Mouse (Mus musculus) intestine, embryonic 14.5 days (tissue): ENCODE data around the gene Pink1. TPM values are rescaled to one million over a fixed set of nuclear protein-coding genes. Genes with fewer than 3 reads are reported as not detected.

Experiments used
- ATAC-seq: fragments of 200-750 bp; cut with Nextera tagmentation; replicated peaks from 2 replicates; pipeline ENCODE4 v1.8.0; 2017; ENCODE audit warnings: low read depth, moderate number of reproducible peaks, moderate TSS enrichment, moderate library complexity; ENCODE audit not compliant: low FRiP score, low TSS enrichment
- DNase-seq: peaks from one replicate; pipeline ENCODE4 v3.0.0-alpha.2; 2018; ENCODE audit warnings: low spot score
- H3K27ac ChIP-seq: fragments of 300-500 bp; sonication (generic); 2 replicates; pipeline ENCODE4 v1.5.1; 2014; ENCODE audit warnings: low read depth, mild to moderate bottlenecking, control low read depth
- H3K27me3 ChIP-seq: fragments of 300-500 bp; sonication (generic); replicated peaks from 2 replicates; pipeline ENCODE4 v1.6.1; 2014; ENCODE audit warnings: low read length, control low read depth; ENCODE audit not compliant: control insufficient read depth, insufficient read depth
- H3K36me3 ChIP-seq: fragments of 300-500 bp; sonication (generic); 2 replicates; pipeline ENCODE4 v1.6.1; 2014; ENCODE audit warnings: low read length, control low read depth; ENCODE audit not compliant: control insufficient read depth, insufficient read depth
- H3K4me1 ChIP-seq: fragments of 300-500 bp; sonication (generic); replicated peaks from 2 replicates; pipeline ENCODE4 v1.6.1; 2014; ENCODE audit warnings: low read length, control low read depth, mixed read lengths; ENCODE audit not compliant: control insufficient read depth, insufficient read depth
- H3K4me2 ChIP-seq: fragments of 300-500 bp; sonication (generic); 2 replicates; pipeline ENCODE4 v1.6.1; 2014; ENCODE audit warnings: low read length
- H3K4me3 ChIP-seq: fragments of 300-500 bp; sonication (generic); 2 replicates; pipeline ENCODE4 v1.5.1; 2014; ENCODE audit warnings: low read depth, low read length, control low read depth, mixed read lengths
- H3K9ac ChIP-seq: fragments of 300-500 bp; sonication (generic); 2 replicates; pipeline ENCODE4 v1.6.1; 2014; ENCODE audit warnings: mild to moderate bottlenecking, low read length
- H3K9me3 ChIP-seq: fragments of 300-500 bp; sonication (generic); 2 replicates; pipeline ENCODE4 v1.6.1; 2016; ENCODE audit warnings: low read length, control low read depth; ENCODE audit not compliant: control insufficient read depth
- WGBS: fragments of 180-500 bp; shearing (Covaris S2); extraction: QIAGEN DNeasy Blood & Tissue Kit; methylation state at CpG from one replicate; pipeline ENCODE4 v1.1.7; 2014; 5-methylcytosine and 5-hydroxymethylcytosine counted together
- polyA plus RNA-seq: library from polyadenylated mRNA; unstranded; fragments of >200 nt; fragmentation: Nextera tagmentation; extraction: Ambion mirVana; gene quantifications from 2 replicates; pipeline ENCODE4 v1.2.1, GENCODE M21; 2014

The Pink1 gene
- 19.3 and 20.5 TPM in 2 replicates for polyA plus RNA-seq

DNA sequence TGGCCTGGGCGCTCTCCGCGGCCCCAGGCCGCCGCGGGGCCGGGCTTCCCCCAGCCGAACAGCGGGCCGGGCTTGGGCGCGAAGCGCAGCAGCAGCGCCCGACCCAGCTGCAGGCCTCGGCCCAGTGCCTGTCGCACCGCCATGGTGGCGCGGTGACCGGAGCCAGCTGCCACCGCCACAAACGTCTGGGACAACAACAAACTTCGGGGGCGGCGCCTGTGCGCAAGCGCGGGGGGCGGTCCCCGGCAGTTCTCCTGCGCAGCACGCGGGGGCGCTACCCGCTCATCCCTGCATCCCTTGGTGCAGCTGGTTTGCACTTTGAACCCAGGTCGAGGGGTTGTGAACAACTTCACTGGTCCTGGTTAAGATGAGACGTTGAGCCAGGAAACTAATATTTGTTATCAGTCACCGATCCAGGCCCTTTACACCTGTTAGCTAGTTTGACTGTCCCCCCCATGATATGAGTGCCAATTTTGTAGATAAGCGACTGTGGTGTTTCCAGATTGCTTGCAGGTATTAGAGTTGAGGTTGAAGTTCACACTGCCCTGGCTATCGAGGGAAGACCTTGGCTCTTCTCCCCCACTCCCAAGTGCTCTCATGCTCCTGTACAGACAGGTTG lies at the start of gene Pink1:
Gene Pink1, minus strand, starts transcription at position 231 of the 619 bp plus-strand sequence.
- no peaks in the 10 kb centered on the region for H3K9me3 ChIP-seq
- peak within 1 kb of the TSS; percentile 89 for H3K9ac ChIP-seq
- ATAC-seq (peak; percentile 72), DNase-seq (peak; percentile 95)
- peak within 1 kb of the TSS; percentile 94 for H3K27ac ChIP-seq
- H3K4me3 ChIP-seq = peak within 1 kb of the TSS; percentile 81
- peaks cover 9% of the 10 kb centered on the region for H3K4me1 ChIP-seq
- H3K36me3 ChIP-seq = no peaks in the 10 kb centered on the region
- 4% methylated on average over 41 of the region's 41 CpGs for WGBS
- no peaks in the 10 kb centered on the region for H3K27me3 ChIP-seq
- H3K4me2 ChIP-seq = peak within 1 kb of the TSS; percentile 45

DNA sequence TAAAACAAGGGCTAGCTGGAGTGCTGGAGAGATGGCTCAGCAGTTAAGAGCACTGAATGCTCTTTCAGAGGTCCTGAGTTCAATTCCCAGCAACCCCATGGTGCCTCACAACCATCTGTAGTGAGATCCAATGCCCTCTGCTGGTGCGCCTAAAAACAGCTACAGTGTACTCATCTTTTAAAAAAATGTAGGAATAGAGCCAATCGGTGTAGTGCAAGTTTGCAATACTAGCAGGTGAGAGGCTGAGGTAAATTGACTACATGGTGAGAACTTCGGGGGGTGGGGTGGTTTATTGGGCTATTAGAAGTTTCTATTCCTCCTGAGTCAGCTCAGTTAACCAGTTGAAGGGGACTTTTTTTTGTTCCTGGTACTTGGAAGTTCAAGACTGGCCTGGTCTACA lies 49.0 kb upstream of the Pink1 start:
- Histone ChIP-seq H3K27me3 (peaks cover 3% of the 10 kb centered on the region; the same call in 1 of the 2 replicates), H3K27ac (no peak overlapping the region), H3K36me3 (no peaks in the 10 kb centered on the region), H3K9me3 (no peaks in the 10 kb centered on the region), H3K4me1 (no peaks in the 10 kb centered on the region), H3K4me3 (no peak overlapping the region), H3K4me2 (no peak overlapping the region), H3K9ac (no peak overlapping the region)
- 72% methylated on average over 3 of the region's 3 CpGs for WGBS
- no peak for ATAC-seq
- no peak for DNase-seq

DNA sequence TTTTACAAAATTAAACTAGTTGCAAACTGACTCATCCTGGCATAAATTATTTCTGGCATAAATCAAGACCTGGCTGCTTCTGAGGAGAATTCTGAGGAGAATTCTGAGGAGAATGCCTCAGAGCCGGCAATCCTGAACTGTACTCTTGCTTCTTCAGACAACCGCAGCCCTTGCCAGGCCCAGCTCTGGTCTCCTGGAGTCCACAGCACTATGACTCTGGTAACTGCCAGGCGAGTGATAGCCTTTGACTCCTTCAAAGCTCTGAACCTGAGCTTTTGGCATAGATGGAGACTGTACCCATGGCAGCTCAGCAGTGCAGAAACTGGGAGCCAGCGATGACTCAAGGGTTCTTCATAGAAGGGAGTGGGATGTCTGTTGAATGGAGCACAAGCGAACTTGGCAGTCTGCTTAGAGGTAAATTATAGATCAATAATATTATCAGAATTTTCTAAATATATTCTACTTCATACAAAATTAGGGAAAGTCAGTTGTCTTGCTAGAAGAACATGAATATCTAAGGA lies 44.9 kb upstream of the Pink1 start:
- Histone ChIP-seq H3K9me3 (no peaks in the 10 kb centered on the region), H3K4me3 (no peak overlapping the region), H3K4me2 (no peak overlapping the region), H3K27ac (no peak overlapping the region), H3K27me3 (no peaks in the 10 kb centered on the region), H3K9ac (no peak overlapping the region), H3K4me1 (0 out of 2 replicates have a peak, but pooled peaks cover 3% of the 10 kb centered on the region), H3K36me3 (no peaks in the 10 kb centered on the region)
- DNase-seq = no peak
- ATAC-seq = no peak
- WGBS = 80% methylated on average over 5 of the region's 5 CpGs

DNA sequence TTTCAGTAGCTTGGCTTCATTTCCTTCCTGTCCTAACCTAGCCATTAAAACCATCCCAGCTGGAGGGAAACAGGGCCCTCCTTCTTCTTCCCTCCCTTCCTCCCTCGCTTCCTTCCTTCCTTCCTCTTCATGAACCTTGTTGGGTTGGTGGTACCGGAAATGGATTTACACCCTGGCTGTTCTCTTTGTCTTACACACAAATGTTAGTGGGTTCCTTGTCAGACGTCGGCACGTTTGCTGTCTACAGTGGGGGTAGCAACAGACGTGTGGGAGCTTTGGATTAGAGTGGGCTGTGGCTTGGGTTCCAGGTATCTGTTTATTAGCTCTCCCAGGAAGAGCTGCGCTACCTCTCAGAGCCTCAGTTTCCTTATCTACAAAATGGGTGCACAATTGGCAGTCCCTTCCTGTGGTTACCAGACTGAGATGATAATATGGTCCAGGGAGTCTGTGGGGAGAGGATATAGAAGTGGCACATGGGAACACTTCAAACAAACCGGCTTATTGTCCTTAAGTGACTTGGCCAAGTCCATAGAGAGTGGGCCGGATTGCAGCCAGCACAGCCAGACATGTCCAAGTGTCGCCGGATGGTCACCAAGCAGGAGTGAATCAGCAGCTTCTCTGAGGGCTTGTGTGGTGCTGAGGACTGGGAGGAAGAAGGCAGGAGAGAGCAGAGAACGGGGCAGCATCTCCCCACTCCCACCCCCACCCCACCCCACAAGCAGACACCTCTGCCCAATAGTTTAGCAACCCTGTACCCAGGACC lies 42.6 kb upstream of the Pink1 start:
- Histone ChIP-seq H3K9me3 (no peaks in the 10 kb centered on the region), H3K9ac (no peak overlapping the region), H3K4me2 (no peak overlapping the region; the same call in 1 of the 2 replicates), H3K4me1 (0 out of 2 replicates have a peak, but pooled peaks cover 3% of the 10 kb centered on the region), H3K27ac (no peak overlapping the region), H3K36me3 (no peaks in the 10 kb centered on the region), H3K27me3 (no peaks in the 10 kb centered on the region), H3K4me3 (no peak overlapping the region)
- DNase-seq = no peak
- WGBS = 86% methylated on average over 12 of the region's 12 CpGs
- no peak for ATAC-seq

DNA sequence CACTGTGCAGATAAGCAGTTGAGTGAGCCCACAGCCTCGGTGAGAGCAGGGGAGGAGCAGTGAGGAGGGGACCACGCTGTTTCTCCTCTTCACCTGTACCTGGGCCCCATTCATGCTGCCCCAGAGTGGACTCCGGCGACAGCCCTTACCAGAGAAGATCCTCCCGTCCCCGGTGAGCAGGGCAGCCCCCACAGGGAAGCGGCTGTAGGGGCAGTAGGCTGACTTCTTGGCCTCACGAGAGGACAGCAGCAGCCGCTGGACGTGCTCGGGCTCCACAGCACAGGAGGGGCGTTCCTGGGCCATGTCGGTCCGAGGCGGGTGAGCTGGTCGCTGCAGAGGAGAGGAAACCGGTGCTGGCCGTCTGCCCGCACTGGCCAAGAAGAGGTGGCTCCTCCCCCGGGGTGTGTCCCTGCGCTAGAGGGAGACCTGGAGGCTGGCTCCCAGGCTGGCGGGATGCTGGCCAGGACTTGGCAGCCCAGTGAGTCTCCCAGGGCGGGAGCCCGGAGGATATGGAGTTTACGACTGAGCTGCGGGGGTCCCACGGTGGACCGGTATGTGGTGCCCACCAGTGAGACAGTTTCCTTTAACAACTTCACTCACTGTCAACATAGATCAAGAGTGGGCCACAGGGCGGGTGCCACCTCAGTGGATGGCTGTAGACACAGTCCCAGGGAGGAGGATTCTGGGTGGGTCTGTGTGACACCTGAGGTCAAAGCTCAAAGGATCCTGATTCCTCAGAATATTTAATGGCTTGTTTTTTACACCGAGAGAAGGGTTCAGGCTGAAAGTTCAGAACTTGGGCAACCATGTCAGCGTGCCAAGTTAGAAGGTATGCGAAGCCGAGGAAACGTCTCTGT lies 41.8 kb upstream of the Pink1 start, which contains the start of gene Cda:
Gene Cda, minus strand, starts transcription at position 352 of the 857 bp plus-strand sequence.
- ATAC-seq (peak; percentile 89), DNase-seq (peak; percentile 82)
- Histone ChIP-seq H3K27ac (no peak within 1 kb of the TSS), H3K4me2 (peak within 1 kb of the TSS; percentile 65), H3K36me3 (no peaks in the 10 kb centered on the region), H3K4me3 (peak within 1 kb of the TSS; percentile 29), H3K4me1 (0 out of 2 replicates have a peak, but pooled peaks cover 3% of the 10 kb centered on the region), H3K27me3 (no peaks in the 10 kb centered on the region), H3K9me3 (no peaks in the 10 kb centered on the region), H3K9ac (peak within 1 kb of the TSS; percentile 42; the same call in 1 of the 2 replicates)
- WGBS = 7% methylated on average over 34 of the region's 34 CpGs

DNA sequence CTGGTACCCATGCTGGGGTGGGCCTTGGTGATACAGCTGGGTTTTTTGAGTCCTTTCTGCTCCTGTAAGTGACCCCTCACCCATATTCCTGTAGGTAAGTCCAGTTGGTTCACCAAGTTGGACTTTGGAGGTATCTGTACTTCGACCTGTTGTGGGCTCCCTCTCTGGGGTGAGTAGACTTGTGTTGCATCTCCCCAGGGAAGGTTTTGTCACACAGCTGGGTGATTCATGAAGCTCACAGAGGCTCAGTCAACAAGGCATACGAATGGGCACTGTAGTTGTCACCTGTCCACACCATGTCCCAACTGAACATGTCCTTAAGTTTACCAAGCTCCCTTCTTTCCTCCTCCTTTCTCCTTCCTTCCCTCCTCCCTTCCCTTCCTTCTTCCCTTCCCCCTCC lies 40.5 kb upstream of the Pink1 start:
- H3K9ac ChIP-seq = no peak overlapping the region
- no peak for ATAC-seq
- no peak overlapping the region for H3K4me2 ChIP-seq
- H3K9me3 ChIP-seq = no peaks in the 10 kb centered on the region
- H3K27me3 ChIP-seq = no peaks in the 10 kb centered on the region
- 78% methylated on average over 2 of the region's 2 CpGs for WGBS
- no peak for DNase-seq
- no peaks in the 10 kb centered on the region for H3K36me3 ChIP-seq
- H3K27ac ChIP-seq = no peak overlapping the region
- H3K4me1 ChIP-seq = 0 out of 2 replicates have a peak, but pooled peaks cover 3% of the 10 kb centered on the region
- H3K4me3 ChIP-seq = no peak overlapping the region

DNA sequence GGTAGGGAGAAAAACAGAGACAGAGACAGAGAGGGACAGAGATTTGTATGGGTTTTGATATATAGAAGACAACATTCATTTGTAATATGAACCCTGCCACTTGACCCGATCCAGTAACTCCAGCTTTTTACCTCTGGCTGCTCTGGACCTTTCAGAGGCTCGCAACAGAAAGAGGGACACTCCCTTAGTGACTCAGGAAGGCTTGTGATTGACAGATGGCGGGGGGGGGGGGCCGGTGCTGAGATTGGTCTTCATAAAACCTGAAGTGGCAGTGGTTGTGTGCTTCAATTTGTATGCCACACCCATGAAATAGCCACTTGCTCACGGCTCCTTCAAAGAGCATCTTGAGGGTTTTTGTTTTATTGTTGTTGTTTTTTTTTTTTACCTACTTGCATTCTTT lies 37.4 kb upstream of the Pink1 start:
- Histone ChIP-seq H3K36me3 (no peaks in the 10 kb centered on the region), H3K9me3 (no peaks in the 10 kb centered on the region), H3K27me3 (no peaks in the 10 kb centered on the region), H3K27ac (no peak overlapping the region), H3K4me1 (0 out of 2 replicates have a peak, but pooled peaks cover 3% of the 10 kb centered on the region), H3K9ac (no peak overlapping the region), H3K4me3 (no peak overlapping the region), H3K4me2 (no peak overlapping the region)
- DNase-seq (no peak), ATAC-seq (no peak)
- WGBS = 64% methylated on average over 5 of the region's 5 CpGs

DNA sequence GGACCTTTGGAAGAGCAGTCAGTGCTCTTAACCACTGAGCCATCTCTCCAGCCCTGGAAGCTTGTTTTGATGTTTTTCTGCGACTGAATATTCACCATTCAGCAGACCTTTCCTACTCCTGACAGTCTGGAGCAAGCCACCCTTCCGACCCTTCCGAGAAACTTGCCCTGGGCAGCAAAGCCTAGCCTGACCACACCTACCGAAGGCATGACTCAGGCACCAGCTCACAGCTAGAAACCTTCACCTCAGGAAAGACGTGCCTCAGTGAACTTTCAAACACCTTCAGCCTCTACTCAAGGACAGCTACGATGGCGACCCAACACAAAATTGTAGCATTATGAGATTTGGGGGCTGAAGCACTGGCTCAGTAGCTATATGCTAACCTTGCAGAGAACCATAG lies 36.8 kb upstream of the Pink1 start:
- no peak for ATAC-seq
- WGBS = 84% methylated on average over 7 of the region's 7 CpGs
- no peaks in the 10 kb centered on the region for H3K27me3 ChIP-seq

More for the DNA sequence above, 36.8 kb upstream of the Pink1 start:
- H3K9me3 ChIP-seq = no peaks in the 10 kb centered on the region
- H3K27ac ChIP-seq = no peak overlapping the region
- no peak overlapping the region for H3K4me2 ChIP-seq
- H3K36me3 ChIP-seq = no peaks in the 10 kb centered on the region
- H3K9ac ChIP-seq = no peak overlapping the region
- H3K4me1 ChIP-seq = 0 out of 2 replicates have a peak, but pooled peaks cover 3% of the 10 kb centered on the region
- DNase-seq = no peak
- H3K4me3 ChIP-seq = no peak overlapping the region
